Mouse (Mus musculus) CH12.LX (cell line): ENCODE results near the gene Washc2. TPM values are rescaled to one million over a fixed set of nuclear protein-coding genes. Genes with fewer than 3 reads are reported as not detected.

Experiments used
- DNase-seq: peaks from one replicate; pipeline ENCODE4 v3.0.0-alpha.2; 2013; ENCODE audit errors: extremely low read depth
- H3K27ac ChIP-seq: 2 replicates; pipeline ENCODE4 v1.5.1; 2012; ENCODE audit warnings: low read depth, mild to moderate bottlenecking, control low read depth, moderate library complexity; ENCODE audit not compliant: insufficient read depth
- H3K27me3 ChIP-seq: replicated peaks from 2 replicates; pipeline ENCODE3; 2012; ENCODE audit warnings: inconsistent platforms
- H3K36me3 ChIP-seq, 2 experiments: replicated peaks in 1 of 2; 2 replicates each; pipeline versions ENCODE3 to v1.6.1; 2012; ENCODE audit warnings: inconsistent platforms in 1 of 2, low read length in 1 of 2, mild to moderate bottlenecking in 1 of 2, mixed read lengths in 1 of 2, moderate library complexity in 1 of 2; ENCODE audit not compliant: control insufficient read depth in 1 of 2, insufficient read depth in 1 of 2
- H3K4me1 ChIP-seq, 2 experiments: 2 replicates each; pipeline ENCODE4 v1.6.1; 2012; ENCODE audit warnings: inconsistent platforms in 1 of 2, moderate library complexity in 1 of 2; ENCODE audit not compliant: insufficient read depth in 2 of 2, control insufficient read depth in 1 of 2
- H3K4me2 ChIP-seq: 2 replicates; pipeline ENCODE4 v1.6.1; 2012; ENCODE audit warnings: low read depth, mild to moderate bottlenecking, control low read depth; ENCODE audit not compliant: poor library complexity, insufficient read depth, severe bottlenecking
- H3K4me3 ChIP-seq, 3 experiments: fragments of 150-350 bp in 1 of 3; sonication (generic) in 1 of 3; replicated peaks in 1 of 3; 2 replicates each; pipeline versions ENCODE3 to v1.5.1; 2011 to 2012; ENCODE audit warnings: low read depth in 2 of 3, low read length in 2 of 3, mild to moderate bottlenecking in 2 of 3, moderate library complexity in 2 of 3, control low read depth in 1 of 3, improper control_type of control experiment in 1 of 3, inconsistent platforms in 1 of 3, mixed read lengths in 1 of 3; ENCODE audit not compliant: poor library complexity in 1 of 3
- H3K79me2 ChIP-seq: replicated peaks from 2 replicates; pipeline ENCODE4 v1.6.1; 2012; ENCODE audit warnings: mild to moderate bottlenecking, moderate library complexity; ENCODE audit not compliant: control insufficient read depth, poor library complexity, insufficient read depth, severe bottlenecking; ENCODE audit errors: extremely low read depth
- H3K9ac ChIP-seq: 2 replicates; pipeline ENCODE4 v1.6.1; 2012; ENCODE audit warnings: low read depth, mild to moderate bottlenecking, control low read depth, moderate library complexity; ENCODE audit not compliant: insufficient read depth
- H3K9me3 ChIP-seq: replicated peaks from 2 replicates; pipeline ENCODE3; 2012; ENCODE audit warnings: low read length, inconsistent platforms, mixed read lengths
- BHLHE40 ChIP-seq: IDR thresholded peaks from 2 replicates; pipeline ENCODE4 v1.6.1; 2011; ENCODE audit warnings: mild to moderate bottlenecking, low read depth, low read length, improper control_type of control experiment
- CHD2 ChIP-seq: IDR thresholded peaks from 2 replicates; pipeline ENCODE4 v1.6.1; 2011; ENCODE audit warnings: low read length, improper control_type of control experiment
- CTCF ChIP-seq, 2 experiments: IDR thresholded peaks in 1 of 2; conservative IDR thresholded peaks in 1 of 2; 2 replicates each; pipeline ENCODE4 v1.5.1; 2011 to 2012; ENCODE audit warnings: low read depth in 2 of 2, low read length in 2 of 2, improper control_type of control experiment in 1 of 2, inconsistent platforms in 1 of 2, mild to moderate bottlenecking in 1 of 2, moderate library complexity in 1 of 2
- E2F4 ChIP-seq: IDR thresholded peaks from 2 replicates; pipeline ENCODE4 v1.6.1; 2011; ENCODE audit warnings: low read depth, low read length, improper control_type of control experiment; ENCODE audit not compliant: insufficient replicate concordance
- ELF1 ChIP-seq: IDR thresholded peaks from 2 replicates; pipeline ENCODE4 v1.6.1; 2014; ENCODE audit warnings: low read depth, mild to moderate bottlenecking, inconsistent platforms, low read length, improper control_type of control experiment
- EP300 ChIP-seq: IDR thresholded peaks from 2 replicates; pipeline ENCODE4 v1.6.1; 2011; ENCODE audit warnings: low read length, improper control_type of control experiment
- ETS1 ChIP-seq: conservative IDR thresholded peaks from 2 replicates; pipeline ENCODE4 v1.6.1; 2012; ENCODE audit warnings: low read depth, mild to moderate bottlenecking, inconsistent platforms, low read length, improper control_type of control experiment, moderate library complexity
- GABPA ChIP-seq: IDR thresholded peaks from 2 replicates; pipeline ENCODE4 v1.6.1; 2012; ENCODE audit warnings: low read depth, low read length, improper control_type of control experiment, inconsistent platforms; ENCODE audit not compliant: insufficient replicate concordance
- HCFC1 ChIP-seq: IDR thresholded peaks from 2 replicates; pipeline ENCODE4 v1.6.1; 2012; ENCODE audit warnings: low read depth, mild to moderate bottlenecking, inconsistent platforms, low read length, improper control_type of control experiment
- MAFK ChIP-seq: IDR thresholded peaks from 2 replicates; pipeline ENCODE4 v1.6.1; 2011; ENCODE audit warnings: low read length, improper control_type of control experiment; ENCODE audit not compliant: insufficient replicate concordance
- MAX ChIP-seq: IDR thresholded peaks from 2 replicates; pipeline ENCODE4 v1.6.1; 2011; ENCODE audit warnings: low read length, improper control_type of control experiment
- MEF2A ChIP-seq: IDR thresholded peaks from 2 replicates; pipeline ENCODE4 v1.6.1; 2014; ENCODE audit warnings: low read depth, mild to moderate bottlenecking, inconsistent platforms, low read length, improper control_type of control experiment, borderline replicate concordance
- MXI1 ChIP-seq: IDR thresholded peaks from 2 replicates; pipeline ENCODE4 v1.6.1; 2011; ENCODE audit warnings: mild to moderate bottlenecking, low read depth, low read length, improper control_type of control experiment
- NELFE ChIP-seq: IDR thresholded peaks from 2 replicates; pipeline ENCODE4 v1.6.1; 2011; ENCODE audit warnings: low read depth, low read length, improper control_type of control experiment
- POLR2A ChIP-seq: IDR thresholded peaks from 2 replicates; pipeline ENCODE4 v1.6.1; 2011; ENCODE audit warnings: low read depth, mild to moderate bottlenecking, improper control_type of control experiment, low read length
- POLR2AphosphoS2 ChIP-seq: IDR thresholded peaks from 2 replicates; pipeline ENCODE4 v1.6.1; 2011; ENCODE audit warnings: low read depth, low read length, improper control_type of control experiment
- RAD21 ChIP-seq: IDR thresholded peaks from 2 replicates; pipeline ENCODE4 v1.6.1; 2011; ENCODE audit warnings: low read depth, mild to moderate bottlenecking, low read length, improper control_type of control experiment, moderate library complexity
- RCOR1 ChIP-seq: conservative IDR thresholded peaks from 2 replicates; pipeline ENCODE4 v1.6.1; 2012; ENCODE audit warnings: low read depth, mild to moderate bottlenecking, inconsistent platforms, low read length, improper control_type of control experiment
- TBP ChIP-seq: conservative IDR thresholded peaks from 2 replicates; pipeline ENCODE4 v1.6.1; 2011; ENCODE audit warnings: low read depth, low read length, improper control_type of control experiment
- TCF12 ChIP-seq: IDR thresholded peaks from 2 replicates; pipeline ENCODE4 v1.6.1; 2014; ENCODE audit warnings: low read depth, mild to moderate bottlenecking, inconsistent platforms, low read length, improper control_type of control experiment
- ZC3H11A ChIP-seq: IDR thresholded peaks from 2 replicates; pipeline ENCODE4 v1.6.1; 2012; ENCODE audit warnings: low read depth, mild to moderate bottlenecking, inconsistent platforms, low read length, improper control_type of control experiment
- ZKSCAN1 ChIP-seq: IDR thresholded peaks from 2 replicates; pipeline ENCODE4 v1.6.1; 2012; ENCODE audit warnings: low read depth, inconsistent platforms, low read length, improper control_type of control experiment, borderline replicate concordance
- ZMIZ1 ChIP-seq: IDR thresholded peaks from 2 replicates; pipeline ENCODE4 v1.6.1; 2012; ENCODE audit warnings: low read depth, mild to moderate bottlenecking, inconsistent platforms, low read length, improper control_type of control experiment
- ZNF384 ChIP-seq: IDR thresholded peaks from 2 replicates; pipeline ENCODE4 v1.6.1; 2012; ENCODE audit warnings: low read depth, low read length, improper control_type of control experiment, inconsistent platforms
- dilution Hi-C: fragments of 300-500 bp; cut with MboI; formaldehyde crosslinking; loops from 2 replicates; pipeline ENCODE4 v1.14.3; 2020; ENCODE audit warnings: low sequenced_read_pairs; ENCODE audit not compliant: extremely low pct_unique_long_range_greater_than_20kb, extremely low pct_ligation_motif_present
- in situ Hi-C: fragments of 300-500 bp; cut with MboI; formaldehyde crosslinking; loops from 3 replicates; pipeline ENCODE4 v1.14.3; 2019; ENCODE audit warnings: low sequenced_read_pairs, low pct_ligation_motif_present, low pct_unique_long_range_greater_than_20kb, mixed read lengths
- polyA plus RNA-seq: library from polyadenylated mRNA; unstranded; fragments of >175 nt; gene quantifications from 2 replicates; pipeline ENCODE4 v1.2.1, GENCODE M21; 2012; ENCODE audit warnings: low read depth; ENCODE audit not compliant: insufficient read length
- total RNA-seq, 2 experiments: library from RNA; depleted of rRNA; stranded (reverse); fragments of 300-350 nt in 1 of 2; fragments of >200 nt in 1 of 2; gene quantifications; 2 replicates each; pipeline ENCODE4 v1.2.3; 2012 to 2014

The Washc2 gene
- total and polyA plus RNA-seq, 3 experiments = 37.3 to 51.7 (median 37.4) TPM

GRCm38 (mm10) chr6:116259649-116260048 is 51.8 kb downstream of the Washc2 start:
- TF ChIP-seq GABPA (no peak), RCOR1 (no peak), TCF12 (no peak), TBP (no peak), MEF2A (no peak), ETS1 (no peak), MAX (no peak), CHD2 (no peak)
- dilution Hi-C loops = no loop called here
- H3K36me3 ChIP-seq = peaks cover 37 to 78% of the 10 kb centered on the region in 2 experiments

GRCm38 (mm10) chr6:116260481-116260880 is 52.6 kb downstream of the Washc2 start:
- no peaks in the 10 kb centered on the region; the same call in 1 of the 2 replicates for H3K79me2 ChIP-seq
- DNase-seq = no peak
- no peaks in the 10 kb centered on the region for H3K9me3 ChIP-seq
- dilution Hi-C loops (no loop called here), in situ Hi-C loops (no loop called here)
- H3K4me1 ChIP-seq = peaks cover under 1 to 8% of the 10 kb centered on the region in 2 experiments; a peak in 3 of 4 replicates
- no peak overlapping the region for H3K4me2 ChIP-seq
- H3K36me3 ChIP-seq = peaks cover 37 to 70% of the 10 kb centered on the region in 2 experiments
- H3K27me3 ChIP-seq = no peaks in the 10 kb centered on the region
- no peak for TF ChIP-seq BHLHE40
- no peak for TF ChIP-seq CTCF (conservative IDR thresholded peaks at IDR 0.05 in 1 of 2, IDR thresholded peaks at IDR 0.05 in 1 of 2; ENCODE audit: low read depth in 2 of 2, low read length in 2 of 2)
- no peak for TF ChIP-seq ZMIZ1
- no peak for TF ChIP-seq HCFC1
- no peak for TF ChIP-seq TBP
- TF ChIP-seq ZC3H11A = no peak
- no peak for TF ChIP-seq POLR2AphosphoS2
- no peak for TF ChIP-seq NELFE
- no peak for TF ChIP-seq ZKSCAN1
- TF ChIP-seq POLR2A = no peak
- TF ChIP-seq EP300 = no peak
- no peak for TF ChIP-seq MXI1
- no peak for TF ChIP-seq MEF2A
- no peak for TF ChIP-seq E2F4
- no peak for TF ChIP-seq MAFK
- TF ChIP-seq RAD21 = no peak
- TF ChIP-seq MAX = no peak
- no peak for TF ChIP-seq ELF1
- TF ChIP-seq ZNF384 = no peak
- H3K27ac ChIP-seq = no peak overlapping the region
- H3K9ac ChIP-seq = no peak overlapping the region
- no peak overlapping the region for H3K4me3 ChIP-seq

More at GRCm38 (mm10) chr6:116259649-116260048, 51.8 kb downstream of the Washc2 start:
- Histone ChIP-seq H3K4me1 (peaks cover 0 to 8% of the 10 kb centered on the region in 2 experiments; a peak in 2 of 4 replicates), H3K27me3 (no peaks in the 10 kb centered on the region), H3K27ac (no peak overlapping the region), H3K4me3 (no peak overlapping the region), H3K9me3 (no peaks in the 10 kb centered on the region), H3K4me2 (no peak overlapping the region), H3K9ac (no peak overlapping the region), H3K79me2 (no peaks in the 10 kb centered on the region)
- DNase-seq = no peak
- in situ Hi-C loops = no loop called here
